Mouse (Mus musculus) yolk sac, embryonic 10.5 days (tissue): Measurements from ENCODE around the gene Eif4enif1.

ENCODE experiments used
- DNase-seq: peaks from one replicate; pipeline ENCODE4 v3.0.0-alpha.2; 2017; ENCODE audit warnings: low spot score

The Eif4enif1 gene

DNA sequence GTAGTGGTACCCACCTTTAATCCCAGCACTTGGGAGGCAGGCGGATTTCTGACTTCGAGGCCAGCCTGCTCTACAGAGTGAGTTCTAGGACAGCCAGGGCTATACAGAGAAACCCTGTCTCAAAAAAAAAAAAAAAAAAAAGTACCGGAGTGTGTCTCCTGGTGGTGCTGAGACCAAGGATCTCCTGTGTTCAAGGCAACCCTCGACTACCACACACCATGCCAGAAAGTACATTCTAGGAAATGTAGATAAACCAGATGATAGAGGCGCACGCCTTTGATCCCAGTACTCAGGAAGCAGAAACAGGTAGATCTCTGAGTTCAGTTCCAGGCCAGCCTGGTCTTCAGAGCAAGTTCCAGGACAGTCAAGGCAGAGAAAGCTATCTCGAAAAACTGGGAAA lies 64.9 kb downstream of the Eif4enif1 start:
- DNase-seq: no peak

DNA sequence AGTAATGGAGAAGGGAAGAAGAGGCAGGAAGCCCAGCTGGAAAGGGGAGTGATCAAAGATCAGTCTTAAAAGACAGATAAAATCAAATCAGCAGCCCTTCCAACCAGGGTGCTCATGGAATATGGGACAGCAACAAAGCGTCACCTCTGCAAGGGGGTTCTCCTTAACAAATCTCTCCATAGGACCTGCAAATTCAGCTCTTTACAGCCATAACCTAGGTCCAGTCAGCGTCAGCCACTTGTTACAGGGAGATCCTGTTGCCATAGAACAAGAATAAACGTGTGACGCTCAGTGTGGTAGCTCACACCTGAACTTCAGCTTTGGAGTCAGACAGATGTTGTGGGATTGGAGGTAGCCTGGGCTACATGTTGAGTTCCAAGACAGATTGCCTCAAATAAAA lies 67.0 kb downstream of the Eif4enif1 start:
- no peak for DNase-seq

DNA sequence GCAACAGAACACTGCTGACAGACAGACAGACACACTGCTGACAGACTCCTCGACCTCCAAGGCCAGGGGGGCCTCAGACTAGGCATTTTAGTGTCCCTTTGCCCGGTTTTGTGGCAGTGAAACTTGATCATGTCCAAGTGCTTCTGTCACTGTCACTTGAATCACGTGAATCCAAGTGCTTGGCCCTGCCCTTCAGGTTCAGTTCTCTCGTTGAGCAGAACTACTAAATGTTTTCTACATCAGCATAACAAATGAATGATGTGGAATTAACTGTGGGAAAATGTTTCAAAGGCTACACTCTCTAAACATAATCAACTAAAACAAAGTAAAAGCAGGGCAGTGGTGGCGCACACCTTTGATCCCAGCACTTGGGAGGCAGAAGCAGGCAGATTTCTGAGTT lies 76.2 kb downstream of the Eif4enif1 start:
- DNase-seq: no peak

DNA sequence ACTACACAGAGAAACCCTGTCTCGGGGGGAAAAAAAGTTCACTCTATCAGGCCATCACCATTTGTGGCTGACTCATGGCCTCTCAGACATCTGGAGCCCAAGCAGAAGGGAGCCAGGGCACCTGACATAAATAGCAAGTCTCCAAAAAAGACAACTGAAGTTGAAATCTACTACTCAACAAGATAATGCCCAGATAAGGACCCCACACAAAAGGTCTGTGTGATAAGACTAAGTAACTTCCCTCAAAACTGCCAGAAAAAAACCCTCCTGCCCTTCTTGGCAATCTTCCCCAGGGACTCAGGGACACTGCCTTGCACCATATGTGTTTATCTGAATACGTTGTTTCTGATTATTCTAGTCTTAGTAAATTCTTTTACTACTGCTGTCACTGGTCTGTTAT lies 77.5 kb downstream of the Eif4enif1 start:
- DNase-seq: no peak

DNA sequence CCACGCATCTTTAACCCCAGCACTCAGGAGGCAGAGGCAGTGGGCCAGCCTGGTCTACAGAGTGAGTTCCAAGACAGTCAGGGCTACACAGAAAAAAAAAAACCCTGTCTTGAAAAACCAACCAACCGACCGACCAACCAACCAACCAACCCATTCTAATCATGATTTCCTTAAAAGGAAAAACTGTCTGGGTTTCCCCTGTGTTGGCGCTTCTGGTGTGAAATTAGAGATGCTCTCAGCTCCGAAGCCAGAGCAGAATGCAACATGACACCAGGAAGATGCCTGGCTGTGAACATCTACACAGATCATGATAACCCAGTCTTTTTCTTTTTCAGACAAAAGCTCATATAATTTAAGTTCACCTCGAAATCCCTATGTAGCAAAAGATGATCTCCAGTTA lies 80.7 kb downstream of the Eif4enif1 start:
- no peak for DNase-seq

DNA sequence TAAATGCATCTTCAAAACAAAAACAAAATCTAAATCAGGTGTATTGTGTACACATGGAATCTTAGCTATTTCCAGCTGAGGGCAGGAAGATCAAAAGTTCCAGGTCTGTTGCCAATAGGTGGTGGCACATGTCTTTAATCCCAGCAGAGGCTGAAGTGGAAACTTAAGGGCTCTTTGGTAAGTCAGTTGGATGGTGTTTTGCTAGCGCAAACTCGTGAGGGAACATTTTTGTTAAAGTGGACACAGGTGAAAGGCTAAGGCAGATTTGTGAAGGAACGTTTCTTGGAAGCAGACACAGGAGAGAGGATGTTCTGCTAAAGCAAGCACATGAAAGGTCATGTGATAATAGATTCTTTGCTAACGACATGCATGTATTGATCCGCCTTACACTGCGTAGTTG lies 81.5 kb downstream of the Eif4enif1 start:
- DNase-seq: no peak

DNA sequence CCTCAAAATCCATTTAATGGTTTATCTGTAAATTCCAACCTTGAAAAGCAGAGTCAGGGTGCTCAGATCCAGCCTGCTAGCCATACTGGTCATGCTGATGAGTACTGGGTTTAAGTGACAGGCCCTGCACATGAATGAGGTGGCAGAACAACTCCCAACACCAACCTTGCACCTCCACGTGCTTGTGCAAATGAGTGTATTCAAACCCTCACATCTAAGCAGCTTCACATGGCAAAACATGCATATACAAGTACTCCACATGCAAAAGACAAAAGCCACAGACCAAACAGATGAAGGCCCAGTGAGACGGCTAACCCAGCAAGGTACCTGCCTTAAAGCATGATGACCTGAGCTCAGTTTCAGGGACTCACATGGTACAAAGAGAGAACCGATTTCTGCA lies 83.7 kb downstream of the Eif4enif1 start:
- no peak for DNase-seq

DNA sequence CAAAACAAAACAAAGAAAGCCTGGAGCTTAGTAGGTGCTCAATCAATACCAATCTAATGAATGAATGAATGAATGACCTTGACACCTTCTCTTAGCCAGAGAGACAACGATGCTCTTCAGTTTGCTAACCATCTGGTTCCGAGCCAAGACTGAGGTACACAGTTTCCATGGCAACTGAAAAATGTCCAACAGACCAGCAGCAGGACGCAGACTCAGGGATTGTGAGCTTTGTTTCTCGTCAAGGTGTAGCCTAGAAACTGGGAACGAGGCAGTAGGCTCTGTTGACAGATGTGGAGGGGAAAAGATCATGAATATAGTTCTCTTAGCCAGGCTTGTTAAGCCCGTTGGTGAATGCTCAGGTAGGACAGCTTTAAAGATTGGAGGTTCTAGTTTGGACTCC lies 84.9 kb downstream of the Eif4enif1 start:
- DNase-seq: no peak

DNA sequence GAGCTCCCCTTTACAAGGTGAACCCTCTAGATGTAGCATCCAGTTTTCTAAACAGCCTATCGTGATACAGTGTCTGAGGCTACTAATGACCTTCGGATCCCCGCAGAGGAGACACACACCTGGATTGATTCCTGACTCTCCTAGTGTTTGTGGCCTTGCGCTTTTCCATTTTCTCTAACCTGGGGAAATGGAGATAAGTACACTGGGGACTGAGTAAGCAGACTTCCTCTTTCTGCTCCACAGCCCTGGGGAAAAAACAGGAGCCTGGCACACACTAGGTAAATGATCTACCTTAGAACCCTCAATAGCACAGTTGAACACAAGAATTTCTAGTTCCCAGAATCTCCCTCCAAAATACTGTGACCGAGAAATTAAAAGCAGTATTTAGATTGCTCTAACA lies 85.7 kb downstream of the Eif4enif1 start:
- DNase-seq: no peak

DNA sequence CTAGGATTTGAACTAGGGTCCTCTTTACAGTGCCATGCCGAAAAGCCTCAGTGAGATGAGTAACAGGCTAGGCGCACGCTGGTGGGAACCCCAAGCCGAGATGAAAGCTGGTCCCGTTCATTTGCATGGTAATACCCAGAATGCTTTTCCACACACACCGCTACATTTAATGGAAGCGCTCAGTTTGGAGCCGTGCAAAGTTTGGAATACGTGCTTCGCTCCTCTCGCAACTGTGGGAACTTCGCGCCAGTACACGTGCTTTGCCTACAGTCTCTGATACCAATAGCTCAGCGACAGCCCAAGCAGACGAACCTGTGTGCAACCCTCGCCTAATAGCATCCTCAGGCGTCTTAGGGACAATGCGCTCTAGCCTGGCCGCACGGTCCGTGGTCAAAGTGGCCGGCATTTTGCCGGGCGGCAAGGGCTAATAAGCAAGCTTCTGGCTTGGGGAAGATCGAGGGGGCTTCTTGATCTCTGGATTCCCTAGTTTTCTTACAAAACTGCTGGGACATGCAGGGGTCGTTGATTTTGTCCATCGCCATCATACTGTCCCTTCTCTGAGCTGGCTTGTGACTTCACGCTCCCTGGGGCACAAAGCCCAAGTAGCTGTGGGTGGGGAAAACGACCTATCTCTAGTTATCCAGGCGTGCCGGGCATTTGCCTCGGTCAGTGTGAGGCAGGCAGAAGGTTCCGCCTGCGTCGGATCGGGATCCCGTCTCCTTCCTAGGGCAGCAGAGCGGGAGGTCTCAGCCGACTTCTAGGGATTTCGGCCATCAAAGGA lies 86.5 kb downstream of the Eif4enif1 start, which contains the start of gene Patz1:
Patz1 (plus strand) TSS at position 354 of the 781 bp plus-strand sequence.
- DNase-seq: peak; percentile 68

DNA sequence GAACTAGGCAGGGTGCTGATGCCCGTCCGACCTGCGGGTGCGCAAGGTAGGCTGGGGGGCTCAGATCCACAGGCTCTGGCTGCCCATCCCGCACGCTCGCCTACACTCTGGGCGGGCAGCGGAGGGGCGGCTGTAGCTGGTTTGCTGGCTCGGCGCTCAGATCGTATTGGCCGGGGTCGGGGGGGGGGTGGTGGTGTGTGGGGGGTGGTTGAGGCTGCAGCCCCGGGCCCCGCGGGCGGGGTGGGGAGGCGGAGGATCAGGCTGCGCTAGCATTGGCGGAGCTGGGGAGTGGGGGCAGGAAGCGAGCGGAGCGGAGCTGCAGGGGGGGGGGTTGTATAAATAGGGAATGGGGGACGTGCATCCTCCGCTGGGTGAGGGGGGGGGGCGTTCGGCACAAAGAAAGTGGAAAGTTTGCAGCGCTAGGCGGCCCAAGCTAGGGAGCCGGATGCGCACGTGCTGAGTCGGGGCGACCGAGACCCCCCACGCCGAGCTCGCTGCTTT lies 87.2 kb downstream of the Eif4enif1 start:
- peak; percentile 97 for DNase-seq

DNA sequence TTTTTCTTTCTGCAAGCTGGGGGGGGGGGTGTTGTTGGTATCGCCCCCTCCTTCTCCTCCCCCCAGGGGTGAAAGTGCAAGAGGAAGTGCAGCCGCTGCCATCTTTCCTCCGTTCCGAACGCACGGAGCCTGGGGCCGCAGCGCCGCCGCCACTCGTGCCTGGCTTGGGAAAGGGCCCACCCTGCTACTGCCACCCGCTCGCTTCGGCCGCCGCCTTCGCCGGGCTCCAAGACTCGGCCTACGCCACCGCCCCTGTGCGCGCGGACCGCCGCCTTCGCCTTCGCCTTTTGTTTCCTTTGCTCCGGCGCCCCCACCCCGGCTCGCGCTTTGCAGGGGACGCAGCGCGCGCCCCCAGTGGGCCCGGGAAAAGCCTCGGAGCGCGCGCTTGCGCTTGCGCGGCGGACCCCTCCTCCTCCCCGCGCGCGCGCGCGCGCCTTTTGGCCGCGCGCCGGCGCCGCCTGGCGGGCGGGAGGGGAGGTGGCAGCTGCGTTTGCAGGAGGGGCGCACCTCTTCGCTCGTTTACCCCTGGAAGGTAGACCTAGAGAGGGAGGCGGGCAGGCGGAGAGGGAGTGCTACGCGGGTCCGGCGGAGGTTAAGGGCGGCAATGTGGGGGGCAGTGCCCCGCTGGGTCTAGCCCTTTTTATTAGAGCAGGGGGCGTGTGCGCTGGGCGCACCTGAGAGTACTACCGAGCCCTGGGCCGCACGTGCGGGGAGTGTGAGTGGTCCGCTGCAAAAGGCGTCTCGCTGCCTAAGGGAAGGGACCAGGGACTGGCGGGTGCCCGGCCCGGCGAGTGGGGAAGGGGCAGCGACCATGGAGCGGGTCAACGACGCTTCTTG lies 87.8 kb downstream of the Eif4enif1 start:
- DNase-seq: peak; percentile 93

DNA sequence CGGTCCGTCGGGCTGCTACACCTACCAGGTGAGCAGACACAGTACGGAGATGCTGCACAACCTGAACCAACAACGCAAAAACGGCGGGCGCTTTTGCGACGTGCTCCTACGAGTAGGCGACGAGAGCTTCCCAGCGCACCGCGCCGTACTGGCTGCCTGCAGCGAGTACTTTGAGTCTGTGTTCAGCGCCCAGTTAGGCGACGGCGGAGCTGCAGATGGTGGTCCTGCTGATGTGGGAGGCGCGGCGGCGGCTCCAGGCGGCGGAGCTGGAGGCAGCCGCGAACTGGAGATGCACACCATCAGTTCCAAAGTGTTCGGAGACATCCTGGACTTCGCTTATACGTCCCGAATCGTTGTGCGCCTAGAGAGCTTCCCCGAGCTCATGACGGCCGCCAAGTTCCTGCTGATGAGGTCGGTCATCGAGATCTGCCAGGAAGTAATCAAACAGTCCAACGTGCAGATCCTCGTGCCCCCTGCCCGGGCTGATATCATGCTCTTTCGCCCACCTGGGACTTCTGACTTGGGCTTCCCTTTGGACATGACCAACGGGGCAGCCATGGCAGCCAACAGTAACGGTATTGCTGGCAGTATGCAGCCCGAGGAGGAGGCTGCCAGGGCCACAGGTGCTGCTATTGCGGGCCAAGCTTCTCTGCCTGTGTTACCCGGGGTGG lies 88.6 kb downstream of the Eif4enif1 start:
- peak; percentile 36 for DNase-seq

DNA sequence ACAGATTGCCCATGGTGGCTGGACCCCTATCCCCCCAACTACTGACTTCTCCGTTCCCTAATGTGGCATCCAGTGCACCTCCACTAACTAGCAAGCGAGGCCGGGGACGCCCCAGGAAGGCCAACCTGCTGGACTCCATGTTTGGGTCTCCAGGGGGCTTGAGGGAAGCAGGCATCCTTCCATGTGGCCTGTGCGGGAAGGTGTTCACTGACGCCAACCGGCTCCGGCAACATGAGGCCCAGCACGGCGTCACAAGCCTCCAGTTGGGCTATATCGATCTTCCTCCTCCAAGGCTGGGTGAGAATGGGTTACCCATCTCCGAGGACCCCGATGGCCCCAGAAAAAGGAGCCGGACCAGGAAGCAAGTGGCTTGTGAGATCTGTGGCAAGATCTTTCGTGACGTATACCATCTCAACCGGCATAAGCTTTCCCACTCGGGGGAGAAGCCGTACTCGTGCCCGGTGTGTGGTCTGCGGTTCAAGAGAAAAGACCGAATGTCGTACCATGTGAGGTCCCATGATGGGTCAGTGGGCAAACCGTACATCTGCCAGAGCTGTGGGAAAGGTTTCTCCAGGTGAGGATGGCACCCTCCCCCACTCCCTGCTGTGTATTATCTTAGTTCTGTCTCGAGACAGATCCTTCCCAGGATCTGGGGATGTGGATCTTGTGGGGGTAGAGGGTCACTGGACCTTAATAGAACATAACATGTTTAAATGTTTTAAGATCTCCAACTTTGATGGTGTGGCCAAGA lies 89.3 kb downstream of the Eif4enif1 start:
- peak; percentile 24 for DNase-seq

DNA sequence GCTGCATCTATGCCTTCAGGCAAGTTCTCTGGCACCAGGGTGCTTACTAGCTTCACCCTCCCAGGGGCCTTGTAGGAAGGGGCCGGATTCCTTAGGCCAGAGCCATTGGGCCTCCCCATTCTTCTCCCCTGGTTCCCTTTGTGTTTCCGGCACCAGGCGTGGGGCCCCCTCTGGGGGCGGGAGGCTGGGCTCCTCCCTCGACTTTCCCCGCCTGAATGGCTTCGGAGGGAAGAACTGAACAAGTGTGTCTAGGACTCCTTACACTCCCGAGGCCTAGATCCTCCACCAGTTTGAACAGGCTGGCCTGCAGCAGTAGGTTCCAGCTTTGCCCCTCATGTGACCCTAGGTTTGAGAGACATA lies 89.8 kb downstream of the Eif4enif1 start:
- peak; percentile 71 for DNase-seq

DNA sequence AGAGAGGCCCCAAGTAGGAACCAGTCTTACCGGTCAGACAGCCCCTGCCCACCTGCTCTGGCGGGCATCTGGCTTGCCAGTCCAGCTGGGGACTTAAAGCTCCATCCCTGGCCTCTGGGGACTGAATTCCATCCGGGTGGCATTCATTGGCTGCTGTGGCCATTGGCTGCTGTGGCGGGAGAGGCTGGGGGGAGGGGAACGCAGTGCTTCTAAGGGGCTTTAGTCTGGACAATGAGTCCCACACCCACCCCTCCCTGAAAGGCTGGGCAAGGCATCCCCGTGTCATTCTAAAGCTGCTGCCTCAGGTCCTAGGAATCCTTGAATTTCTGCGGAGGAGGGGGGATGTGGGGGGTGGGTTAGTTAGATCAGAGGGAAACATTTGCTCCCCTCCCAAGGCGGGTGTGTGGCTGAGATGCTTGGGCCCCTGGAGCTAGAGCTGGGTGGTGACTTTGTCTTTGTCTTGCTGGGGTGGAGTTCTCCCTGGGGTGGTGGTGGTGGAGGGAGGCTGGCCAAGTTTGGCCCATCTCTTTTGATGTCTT lies 90.6 kb downstream of the Eif4enif1 start:
- DNase-seq: peak; percentile 58

DNA sequence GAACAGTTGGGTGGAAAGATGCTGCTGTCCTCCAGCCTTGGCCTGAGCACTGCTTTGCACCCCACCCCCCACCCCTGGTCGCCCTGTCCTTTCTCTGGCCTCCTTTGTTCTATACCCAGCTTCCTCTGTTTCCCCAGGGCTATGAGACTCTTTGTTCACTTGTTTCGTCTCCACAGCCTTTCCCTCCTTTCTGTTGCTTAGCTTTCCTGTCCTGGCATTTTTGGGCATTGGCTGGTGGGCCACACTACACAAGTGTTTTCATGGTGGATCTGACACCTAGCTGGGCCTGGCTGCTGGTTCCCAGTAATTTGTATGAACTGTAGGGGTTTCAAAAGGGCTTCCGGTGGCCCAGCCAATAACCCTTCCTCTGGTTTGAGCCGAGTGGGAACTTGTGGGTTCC lies 91.2 kb downstream of the Eif4enif1 start:
- DNase-seq: no peak
